ENCODE assay signal across 15 mouse cellular contexts in the genomic region with DNA sequence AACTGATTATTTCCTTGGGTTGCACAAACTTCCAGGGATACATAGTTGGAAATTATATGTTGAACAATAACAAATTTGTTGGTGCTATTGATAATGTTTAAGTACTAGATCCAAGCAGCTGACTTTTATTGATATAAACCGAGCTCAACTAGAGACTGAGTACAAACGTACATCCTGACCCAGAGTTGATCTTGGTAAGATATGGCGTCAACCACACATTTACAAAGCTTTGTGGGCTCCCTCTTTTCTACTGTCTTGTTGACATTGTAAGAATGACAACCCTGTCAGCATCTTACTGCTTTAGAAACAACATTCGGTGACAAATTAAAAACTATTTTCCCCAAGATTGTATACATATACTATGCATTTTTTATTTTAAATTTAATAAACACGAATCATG.
"Had no signal": no experiment of that assay in that cellular context is flagged by ENCODE, and none has a peak within 500 bp of the region (broad histone marks: within the 10 kb centered on the region; RNA-seq: fewer than 3 reads in every experiment).

No protein-coding gene starts in this region.

- ATAC-seq: midbrain, embryonic 13.5 days; midbrain, embryonic 15.5 days had no signal

- H3K36me3 ChIP-seq: midbrain, embryonic 10.5 days; midbrain, embryonic 13.5 days; midbrain, embryonic 15.5 days; neural tube, embryonic 12.5 days; stomach, embryonic 15.5 days had no signal

- H3K27me3 ChIP-seq: midbrain, embryonic 13.5 days; midbrain, embryonic 15.5 days; neural tube, embryonic 12.5 days; stomach, embryonic 15.5 days had no signal

- H3K27ac ChIP-seq: liver, embryonic 14.5 days; midbrain, embryonic 10.5 days; midbrain, embryonic 13.5 days; midbrain, embryonic 15.5 days; neural tube, embryonic 12.5 days; stomach, embryonic 15.5 days had no signal

- H3K9me3 ChIP-seq: midbrain, embryonic 10.5 days; midbrain, embryonic 13.5 days; midbrain, embryonic 15.5 days; neural tube, embryonic 12.5 days; stomach, embryonic 15.5 days had no signal

- H3K9ac ChIP-seq: liver, embryonic 14.5 days; lung, embryonic 14.5 days; midbrain, embryonic 13.5 days; midbrain, embryonic 15.5 days; neural tube, embryonic 12.5 days; stomach, embryonic 15.5 days had no signal

- H3K4me1 ChIP-seq: midbrain, embryonic 13.5 days; midbrain, embryonic 15.5 days; neural tube, embryonic 12.5 days; stomach, embryonic 15.5 days had no signal

- H3K4me2 ChIP-seq: lung, embryonic 14.5 days; midbrain, embryonic 13.5 days; midbrain, embryonic 15.5 days; neural tube, embryonic 12.5 days; stomach, embryonic 15.5 days had no signal

- DNase-seq: lung, adult 18-20 months; lung, embryonic 14.5 days; lung, postnatal 10 days; lung, postnatal 4 days; right cerebral cortex, postnatal 14 days; thymus, adult 18-20 months; thymus, postnatal 14 days; thymus, postnatal 4 days had no signal

- H3K4me3 ChIP-seq: midbrain, embryonic 10.5 days; midbrain, embryonic 13.5 days; midbrain, embryonic 15.5 days; myocyte; neural tube, embryonic 12.5 days; stomach, embryonic 15.5 days had no signal
